Mouse (Mus musculus) kidney, adult 2 months (tissue): ENCODE data around the gene BC051142. TPM values are rescaled to one million over a fixed set of nuclear protein-coding genes. Genes with fewer than 3 reads are reported as not detected.
A peak's percentile ranks its signal among the peaks of the same experiment; 100 is the strongest.
"Not testable (repeated sequence)": the region's sequence is repeated elsewhere in the genome, so short reads cannot be mapped to it uniquely, and the experiment has no call there.

Experiments used
- DNase-seq: peaks from one replicate; pipeline ENCODE4 v3.0.0; 2021
- H3K27ac ChIP-seq: fragments of 200-500 bp; 2 replicates; pipeline ENCODE4 v1.5.1; 2012; ENCODE audit warnings: low read depth, low read length, control low read depth, inconsistent platforms; ENCODE audit not compliant: insufficient read depth
- H3K27me3 ChIP-seq: fragments of 200-500 bp; replicated peaks from 2 replicates; pipeline ENCODE4 v1.6.1; 2012; ENCODE audit warnings: mild to moderate bottlenecking, moderate library complexity, low read length, inconsistent platforms; ENCODE audit not compliant: control insufficient read depth, insufficient read depth
- H3K36me3 ChIP-seq: fragments of 200-500 bp; 2 replicates; pipeline ENCODE4 v1.6.1; 2012; ENCODE audit warnings: mild to moderate bottlenecking, moderate library complexity, low read length, inconsistent platforms; ENCODE audit not compliant: control insufficient read depth, insufficient read depth
- H3K4me1 ChIP-seq: fragments of 200-500 bp; 2 replicates; pipeline ENCODE4 v1.6.1; 2011; ENCODE audit warnings: low read length; ENCODE audit not compliant: control insufficient read depth, insufficient read depth
- H3K4me3 ChIP-seq: fragments of 200-500 bp; 2 replicates; pipeline ENCODE4 v1.5.1; 2011; ENCODE audit warnings: mild to moderate bottlenecking, low read depth, low read length, control low read depth; ENCODE audit not compliant: insufficient read depth
- CTCF ChIP-seq: fragments of 200-500 bp; conservative IDR thresholded peaks from 2 replicates; pipeline ENCODE4 v1.5.1; 2011; ENCODE audit warnings: low read depth, mild to moderate bottlenecking, control low read depth, low read length, moderate library complexity, mixed read lengths; ENCODE audit not compliant: insufficient read depth, insufficient read length
- POLR2A ChIP-seq: fragments of 200-500 bp; IDR thresholded peaks from one replicate; pipeline ENCODE4 v1.6.1; 2011; ENCODE audit warnings: low read depth, low read length, control low read depth
- WGBS: fragments of 180-500 bp; shearing (Covaris S2); methylation state at CpG from one replicate; pipeline ENCODE4 v1.1.7; 2018; 5-methylcytosine and 5-hydroxymethylcytosine counted together
- polyA plus RNA-seq: library from polyadenylated mRNA; depleted of rRNA; stranded (reverse); fragments of >200 nt; gene quantifications from 2 replicates; pipeline ENCODE4 v1.2.3, GENCODE M21; 2012

Gene BC051142
- polyA plus RNA-seq, 1 experiment = 0.22 TPM

DNA sequence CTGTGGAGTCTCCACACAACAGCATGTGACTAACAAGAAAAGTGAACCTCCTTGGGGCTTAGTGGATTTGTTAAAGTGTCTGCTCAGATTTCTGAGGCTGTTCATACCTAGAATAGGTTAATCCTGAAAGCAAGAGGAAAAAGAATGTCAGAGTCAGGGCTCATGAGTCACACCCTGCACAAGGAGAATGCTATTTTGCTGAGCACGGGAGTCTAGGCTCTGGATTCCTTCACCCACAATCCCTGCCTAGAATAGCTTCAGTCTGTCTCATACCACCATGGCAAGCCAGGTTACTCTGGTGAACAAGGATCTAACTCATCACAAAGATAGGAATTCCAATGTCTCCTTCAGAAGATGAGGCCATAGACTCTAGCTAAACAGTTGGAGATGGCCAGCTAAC lies 40.0 kb downstream of the BC051142 start:
- Histone ChIP-seq H3K27me3 (no peaks in the 10 kb centered on the region), H3K4me1 (no peaks in the 10 kb centered on the region), H3K27ac (no peak overlapping the region), H3K4me3 (no peak overlapping the region), H3K36me3 (no peaks in the 10 kb centered on the region)
- no peak for DNase-seq
- no peak for TF ChIP-seq CTCF
- no peak for TF ChIP-seq POLR2A
- WGBS = 32% methylated on average over 1 of the region's 1 CpGs

DNA sequence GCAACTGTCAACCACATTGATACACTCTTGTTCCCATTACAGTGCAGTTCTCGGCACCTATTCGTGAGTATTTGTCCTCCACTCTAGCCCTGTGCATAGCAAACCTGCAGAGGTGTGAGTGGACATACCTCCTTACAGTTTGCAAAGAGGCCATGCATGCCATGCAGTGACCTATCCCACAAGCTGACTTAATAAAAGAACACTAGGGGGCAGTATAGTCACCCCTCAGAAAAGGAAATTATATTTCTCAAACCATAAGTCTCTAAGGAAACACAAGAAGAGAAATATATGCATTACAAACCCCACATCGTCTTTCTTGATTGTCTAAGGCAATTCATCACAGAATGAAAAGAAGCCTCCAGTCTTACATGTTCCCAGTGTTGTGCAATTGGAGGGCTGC lies 41.2 kb downstream of the BC051142 start:
- no peaks in the 10 kb centered on the region for H3K27me3 ChIP-seq
- TF ChIP-seq POLR2A (no peak), CTCF (0 out of 2 replicates have a peak, but pooled peaks have one; percentile 19)
- no peaks in the 10 kb centered on the region for H3K36me3 ChIP-seq
- no peaks in the 10 kb centered on the region for H3K4me1 ChIP-seq
- peak; percentile 36 for DNase-seq
- no peak overlapping the region for H3K4me3 ChIP-seq
- WGBS = 46% methylated on average over 3 of the region's 3 CpGs
- H3K27ac ChIP-seq = no peak overlapping the region

DNA sequence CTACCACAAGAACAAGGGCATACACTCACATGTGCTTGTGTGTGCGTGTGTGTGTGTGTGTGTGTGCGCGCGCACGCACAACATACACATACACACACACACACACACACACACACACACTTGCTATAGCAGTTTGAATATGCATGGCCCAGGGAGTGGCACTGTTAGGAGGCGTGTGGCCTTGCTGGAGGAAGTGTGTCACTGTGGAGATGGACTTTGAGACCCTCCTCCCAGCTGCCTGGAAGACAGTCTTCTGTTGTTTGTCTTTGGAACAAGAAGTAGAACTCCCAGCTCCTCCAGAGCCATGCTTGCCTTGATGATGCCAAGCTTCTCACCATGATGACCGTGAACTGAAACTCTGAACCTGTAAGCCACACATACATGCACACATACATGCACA lies 43.4 kb downstream of the BC051142 start:
- H3K4me1 ChIP-seq = no peaks in the 10 kb centered on the region
- WGBS = 90% methylated on average over 7 of the region's 7 CpGs
- H3K36me3 ChIP-seq = no peaks in the 10 kb centered on the region
- no peak overlapping the region for H3K4me3 ChIP-seq
- no peak overlapping the region for H3K27ac ChIP-seq
- peak; percentile 2 for DNase-seq
- no peaks in the 10 kb centered on the region for H3K27me3 ChIP-seq
- TF ChIP-seq CTCF = no peak
- TF ChIP-seq POLR2A = no peak

DNA sequence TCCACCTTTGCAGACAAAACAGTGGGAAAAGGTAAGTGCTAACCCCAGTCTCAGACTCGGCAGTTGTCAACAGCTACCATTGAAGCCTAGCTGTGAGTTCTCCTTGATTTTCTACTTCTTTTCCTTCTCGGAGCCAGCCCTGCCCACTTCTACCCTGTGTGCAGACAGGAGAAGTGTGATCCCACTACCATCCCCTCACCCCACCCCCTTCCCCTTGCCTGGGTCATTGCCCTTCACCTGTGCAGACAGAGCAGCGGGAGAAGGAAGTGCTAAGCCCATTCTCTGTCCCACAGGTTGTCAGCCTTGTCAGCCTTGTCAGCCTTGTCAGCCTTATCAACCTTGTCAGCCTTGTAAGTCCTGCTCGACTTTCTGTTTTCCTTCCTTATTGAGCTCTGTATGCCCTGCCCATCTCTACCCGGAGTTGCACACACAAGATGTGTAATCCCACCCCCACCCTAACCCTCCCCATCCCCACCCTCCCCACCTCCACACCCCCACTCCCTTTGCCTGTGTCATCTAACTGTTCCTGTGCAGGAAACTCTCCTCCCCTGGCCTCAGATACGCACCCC lies 49.9 kb downstream of the BC051142 start:
- TF ChIP-seq POLR2A = no peak
- TF ChIP-seq CTCF = no peak
- 58% methylated on average over 6 of the region's 6 CpGs for WGBS
- no peak for DNase-seq
- no peaks in the 10 kb centered on the region for H3K4me1 ChIP-seq
- no peaks in the 10 kb centered on the region for H3K27me3 ChIP-seq
- H3K4me3 ChIP-seq = no peak overlapping the region
- no peak overlapping the region for H3K27ac ChIP-seq
- H3K36me3 ChIP-seq = no peaks in the 10 kb centered on the region

DNA sequence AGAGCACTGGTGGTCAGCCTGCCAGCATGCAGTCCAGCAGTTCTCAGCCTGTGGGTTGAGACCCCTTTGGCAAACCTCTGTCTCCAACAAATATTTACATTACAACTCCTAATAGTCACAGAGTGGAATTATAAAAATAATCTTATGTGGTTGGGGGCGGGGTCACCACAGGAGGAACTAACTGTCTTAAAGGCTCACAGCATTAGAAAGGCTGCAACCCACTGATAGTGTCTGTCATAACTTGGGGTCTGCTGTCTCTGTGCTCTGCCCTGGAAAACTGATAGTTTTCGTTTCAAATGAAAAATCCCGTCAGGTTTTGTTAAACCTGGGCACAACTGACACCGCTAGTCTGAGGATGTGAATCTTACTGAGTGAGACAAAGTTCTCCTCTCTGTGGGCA lies 59.0 kb downstream of the BC051142 start:
- Histone ChIP-seq H3K36me3 (no peaks in the 10 kb centered on the region), H3K4me1 (no peaks in the 10 kb centered on the region), H3K27me3 (peaks cover 1% of the 10 kb centered on the region; the same call in 1 of the 2 replicates), H3K27ac (no peak overlapping the region), H3K4me3 (no peak overlapping the region)
- WGBS = 67% methylated on average over 4 of the region's 4 CpGs
- TF ChIP-seq CTCF (no peak), POLR2A (no peak)
- no peak for DNase-seq

DNA sequence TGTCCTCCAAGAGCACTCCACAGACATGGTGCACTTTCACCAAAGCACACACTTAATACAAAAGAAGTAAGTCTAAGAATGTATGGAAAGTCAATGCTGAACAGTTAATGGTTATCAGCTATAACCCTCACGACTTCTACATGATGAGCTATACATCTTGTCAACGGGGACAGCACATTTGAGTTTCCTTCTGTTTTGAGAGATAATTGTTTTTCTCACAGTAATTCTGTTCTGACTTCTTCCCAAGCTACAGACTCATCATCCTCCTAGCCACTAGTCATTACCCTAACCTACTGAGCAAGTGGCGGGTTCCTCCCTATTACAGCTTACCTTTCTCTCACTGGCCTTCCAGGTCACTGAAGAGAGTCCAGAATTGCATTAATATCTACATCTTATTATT lies 60.6 kb downstream of the BC051142 start:
- 86% methylated on average over 3 of the region's 3 CpGs for WGBS
- Histone ChIP-seq H3K27ac (no peak overlapping the region), H3K4me3 (no peak overlapping the region), H3K36me3 (no peaks in the 10 kb centered on the region), H3K4me1 (no peaks in the 10 kb centered on the region), H3K27me3 (peaks cover 1% of the 10 kb centered on the region; the same call in 1 of the 2 replicates)
- DNase-seq = no peak
- TF ChIP-seq CTCF = no peak
- TF ChIP-seq POLR2A = no peak

DNA sequence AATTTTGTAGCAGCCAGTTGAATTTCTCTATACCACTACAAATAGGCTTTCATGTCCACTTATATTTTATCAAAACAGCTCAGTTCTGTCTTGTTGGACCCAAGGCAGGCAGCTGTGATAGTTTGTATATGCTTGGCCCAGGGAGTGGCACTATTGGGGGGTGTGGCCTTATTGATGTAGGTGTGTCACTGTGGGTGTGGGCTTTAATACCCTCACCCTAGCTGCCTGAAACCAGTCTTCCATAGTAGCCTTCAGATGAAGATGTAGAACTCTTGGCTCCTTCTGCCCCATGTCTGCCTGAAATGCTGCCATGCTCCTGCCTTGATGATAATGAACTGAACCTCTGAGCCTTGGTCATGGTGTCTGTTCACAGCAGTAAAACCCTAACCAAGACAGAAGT lies 67.3 kb downstream of the BC051142 start:
- not testable (repeated sequence) for DNase-seq, H3K4me1 ChIP-seq, H3K27ac ChIP-seq, H3K27me3 ChIP-seq, H3K4me3 ChIP-seq, H3K36me3 ChIP-seq

DNA sequence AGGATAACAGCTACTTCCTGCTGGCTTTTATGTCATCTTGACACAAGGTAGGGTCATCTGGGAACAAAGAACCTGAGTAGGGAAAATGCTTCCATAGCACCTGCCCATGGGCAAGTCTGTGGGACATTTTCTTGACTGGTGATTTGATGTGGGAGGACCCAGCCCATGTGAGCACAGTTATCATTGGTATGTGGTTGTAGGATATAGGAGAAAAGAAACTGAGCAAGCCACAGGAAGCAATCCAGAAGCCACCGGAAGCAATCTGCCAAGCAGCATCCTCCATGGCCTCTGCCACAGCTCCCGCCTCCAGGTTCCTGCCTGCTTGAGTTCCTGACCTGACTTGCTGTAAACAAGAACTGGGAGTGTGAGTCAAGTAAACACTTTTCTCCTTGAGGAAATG lies 71.9 kb downstream of the BC051142 start:
- no peak for DNase-seq
- no peak overlapping the region for H3K4me3 ChIP-seq
- H3K36me3 ChIP-seq = no peaks in the 10 kb centered on the region
- no peak overlapping the region for H3K27ac ChIP-seq
- no peaks in the 10 kb centered on the region for H3K4me1 ChIP-seq
- no peak for TF ChIP-seq POLR2A
- no peak for TF ChIP-seq CTCF
- H3K27me3 ChIP-seq = no peaks in the 10 kb centered on the region; the same call in 1 of the 2 replicates
- WGBS = 69% methylated on average over 2 of the region's 2 CpGs
